Mouse (Mus musculus): Measurements from ENCODE around the gene Gm13023.

DNA sequence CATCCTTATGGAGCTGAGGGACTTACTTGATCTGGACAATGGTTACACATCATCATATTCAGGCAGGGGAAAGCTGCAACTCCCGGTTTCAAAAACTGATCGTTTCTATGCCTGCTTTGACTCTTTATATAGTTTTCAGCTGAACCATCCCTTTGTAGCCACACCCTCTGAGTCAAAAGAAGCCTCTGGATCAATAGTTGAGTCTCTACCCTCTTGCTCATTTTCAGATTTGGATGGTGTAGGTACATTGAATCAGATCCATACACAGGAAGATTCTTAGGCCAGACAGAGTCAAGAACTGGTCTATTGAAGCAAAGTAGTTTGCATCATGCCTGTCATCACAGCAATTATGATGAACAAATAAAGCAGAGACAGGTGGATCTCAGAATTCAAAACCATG is 26.8 kb downstream of the Gm13023 start, which contains the start of gene Gm13084:
- TF ChIP-seq BHLHE40 (IDR thresholded peaks at IDR 0.05; ENCODE audit: borderline replicate concordance, low read depth, low read length) (no peak), ELF1 (IDR thresholded peaks at IDR 0.05; ENCODE audit: low read depth, low read length) (no peak), SIN3A (IDR thresholded peaks at IDR 0.05; ENCODE audit: low read length) (no peak), UBTF (IDR thresholded peaks at IDR 0.05; ENCODE audit: borderline replicate concordance, insufficient read depth, low read depth, low read length) (no peak), ETS1 (IDR thresholded peaks at IDR 0.05; ENCODE audit: low read depth, low read length) (no peak)
